Mouse (Mus musculus) macrophage (primary cell): ENCODE data around the gene Mier1. TPM values are rescaled to one million over a fixed set of nuclear protein-coding genes. Genes with fewer than 3 reads are reported as not detected.

Experiments
- H3K27ac ChIP-seq: fragments of 350-480 bp; formaldehyde crosslinking; 2 replicates; pipeline ENCODE4 v1.9.0; 2021
- H3K36me3 ChIP-seq: fragments of 350-480 bp; formaldehyde crosslinking; 2 replicates; pipeline ENCODE4 v1.9.0; 2021; ENCODE audit errors: inconsistent target
- H3K4me3 ChIP-seq: fragments of 350-480 bp; formaldehyde crosslinking; 2 replicates; pipeline ENCODE4 v1.9.0; 2021; ENCODE audit errors: inconsistent target
- H3K79me2 ChIP-seq: fragments of 350-480 bp; formaldehyde crosslinking; 2 replicates; pipeline ENCODE4 v1.9.0; 2021; ENCODE audit errors: inconsistent target
- WGBS: methylation state at CpG from one replicate; pipeline ENCODE4 v1.1.7; 2026; ENCODE audit warnings: inconsistent platforms; ENCODE audit not compliant: missing documents; 5-methylcytosine and 5-hydroxymethylcytosine counted together
- polyA plus RNA-seq: library from polyadenylated mRNA; stranded (reverse); fragments of 250-400 nt; gene quantifications from 3 replicates; pipeline ENCODE4 v1.2.4, GENCODE M21; 2018; ENCODE audit warnings: inconsistent platforms

The Mier1 gene
- polyA plus RNA-seq, 1 experiment from 2014 or later, result 27.8 TPM

DNA sequence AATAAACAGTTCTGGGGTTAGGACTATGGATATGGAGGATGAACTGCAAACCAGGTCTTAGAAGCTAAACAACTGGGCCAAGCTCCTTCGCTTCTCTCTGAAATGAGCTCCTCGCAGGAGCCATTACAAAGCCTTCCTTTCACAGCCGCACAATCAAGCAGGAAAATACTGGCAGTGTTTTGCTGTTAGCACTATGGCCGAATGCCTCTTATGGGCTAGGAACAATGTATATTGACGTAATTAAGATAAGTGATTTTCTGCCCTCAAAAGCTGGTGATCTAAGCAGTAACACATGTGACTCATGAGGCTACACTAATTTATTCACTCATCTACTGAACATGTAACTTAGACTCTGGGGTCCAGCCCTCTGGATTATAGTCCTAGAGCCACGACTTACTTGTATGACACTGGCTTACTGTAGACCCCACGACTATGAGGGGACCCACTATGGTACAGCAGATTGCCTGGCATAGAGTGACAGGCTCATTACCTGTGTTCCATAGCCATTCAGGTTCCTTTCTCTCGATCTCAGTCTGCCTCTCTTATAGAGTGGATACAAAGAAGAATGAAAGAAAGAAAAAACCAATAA, 66.2 kb downstream of the Mier1 start:
- H3K4me3 ChIP-seq, result no peak overlapping the region
- no peaks in the 10 kb centered on the region for H3K36me3 ChIP-seq
- 95% methylated on average over 8 of the region's 8 CpGs for WGBS
- H3K79me2 ChIP-seq, result no peaks in the 10 kb centered on the region
- no peak overlapping the region for H3K27ac ChIP-seq

GRCm38 (mm10) chr4:103188786-103189640, 74.8 kb downstream of the Mier1 start:
- Histone ChIP-seq H3K4me3 (no peak overlapping the region), H3K27ac (no peak overlapping the region), H3K36me3 (no peaks in the 10 kb centered on the region), H3K79me2 (no peaks in the 10 kb centered on the region)
- 92% methylated on average over 8 of the region's 8 CpGs for WGBS

GRCm38 (mm10) chr4:103192421-103192820, 78.2 kb downstream of the Mier1 start:
- Histone ChIP-seq H3K79me2 (no peaks in the 10 kb centered on the region), H3K27ac (no peak overlapping the region), H3K36me3 (no peaks in the 10 kb centered on the region), H3K4me3 (no peak overlapping the region)
- 85% methylated on average over 2 of the region's 2 CpGs for WGBS

GRCm38 (mm10) chr4:103197401-103197800, 83.2 kb downstream of the Mier1 start:
- H3K4me3 ChIP-seq, result no peak overlapping the region
- H3K27ac ChIP-seq, result no peak overlapping the region
- no peaks in the 10 kb centered on the region for H3K36me3 ChIP-seq
- 89% methylated on average over 8 of the region's 8 CpGs for WGBS
- no peaks in the 10 kb centered on the region for H3K79me2 ChIP-seq

DNA sequence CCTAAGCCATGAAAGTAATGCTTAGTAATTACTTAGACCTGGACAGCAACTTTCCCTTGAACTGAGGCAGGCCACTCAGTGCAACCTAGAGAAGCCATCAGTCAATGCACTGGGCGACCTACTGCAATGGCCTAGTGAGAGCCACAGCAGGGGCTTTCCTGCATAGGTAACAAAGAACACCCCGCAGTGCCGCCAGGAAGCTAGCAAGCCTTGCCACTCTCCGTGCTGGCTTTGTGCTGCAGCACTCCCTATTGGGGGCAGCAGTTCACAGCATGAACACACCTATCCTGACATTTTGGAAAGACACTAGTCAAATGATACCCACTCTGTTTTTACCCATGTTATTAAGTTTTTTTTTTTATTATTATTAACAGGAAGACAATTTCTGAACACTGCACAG, 84.9 kb downstream of the Mier1 start:
- Histone ChIP-seq H3K27ac (no peak overlapping the region), H3K79me2 (no peaks in the 10 kb centered on the region), H3K36me3 (no peaks in the 10 kb centered on the region), H3K4me3 (no peak overlapping the region)
- WGBS, result 88% methylated on average over 4 of the region's 4 CpGs

GRCm38 (mm10) chr4:103200046-103200445, 85.9 kb downstream of the Mier1 start:
- no peak overlapping the region for H3K27ac ChIP-seq
- H3K36me3 ChIP-seq, result no peaks in the 10 kb centered on the region
- no peaks in the 10 kb centered on the region for H3K79me2 ChIP-seq
- 93% methylated on average over 1 of the region's 1 CpGs for WGBS
- H3K4me3 ChIP-seq, result no peak overlapping the region

GRCm38 (mm10) chr4:103203646-103204045, 89.5 kb downstream of the Mier1 start:
- Histone ChIP-seq H3K4me3 (no peak overlapping the region), H3K36me3 (no peaks in the 10 kb centered on the region), H3K27ac (no peak overlapping the region), H3K79me2 (no peaks in the 10 kb centered on the region)
- 100% methylated on average over 2 of the region's 2 CpGs for WGBS

DNA sequence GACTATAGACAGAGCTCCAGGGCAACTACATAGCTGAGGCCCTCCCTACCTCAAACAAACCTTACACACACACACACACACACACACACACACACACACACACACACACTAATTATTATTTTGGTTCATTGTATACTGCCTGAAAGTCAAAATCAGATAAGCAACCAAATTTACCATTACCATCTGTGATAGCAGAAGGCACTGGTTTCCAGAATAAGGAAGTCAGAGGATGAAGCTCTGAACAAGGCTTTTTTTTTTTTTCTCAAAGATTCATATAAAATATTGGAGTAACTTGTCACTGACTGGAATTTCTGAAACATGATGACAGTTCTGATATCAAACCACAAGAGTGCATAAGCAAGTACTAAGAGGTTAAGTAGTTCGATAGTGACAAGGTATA, 94.4 kb downstream of the Mier1 start:
- Histone ChIP-seq H3K4me3 (no peak overlapping the region), H3K36me3 (peaks cover 4% of the 10 kb centered on the region; the same call in 1 of the 2 replicates), H3K79me2 (no peaks in the 10 kb centered on the region), H3K27ac (no peak overlapping the region)
- 56% methylated on average over 1 of the region's 1 CpGs for WGBS

GRCm38 (mm10) chr4:103213859-103214497, 99.8 kb downstream of the Mier1 start:
- Histone ChIP-seq H3K79me2 (no peaks in the 10 kb centered on the region), H3K36me3 (peaks cover 4% of the 10 kb centered on the region; the same call in 1 of the 2 replicates), H3K27ac (no peak overlapping the region), H3K4me3 (peak overlapping the region; percentile 32)
- 13% methylated on average over 30 of the region's 30 CpGs for WGBS

DNA sequence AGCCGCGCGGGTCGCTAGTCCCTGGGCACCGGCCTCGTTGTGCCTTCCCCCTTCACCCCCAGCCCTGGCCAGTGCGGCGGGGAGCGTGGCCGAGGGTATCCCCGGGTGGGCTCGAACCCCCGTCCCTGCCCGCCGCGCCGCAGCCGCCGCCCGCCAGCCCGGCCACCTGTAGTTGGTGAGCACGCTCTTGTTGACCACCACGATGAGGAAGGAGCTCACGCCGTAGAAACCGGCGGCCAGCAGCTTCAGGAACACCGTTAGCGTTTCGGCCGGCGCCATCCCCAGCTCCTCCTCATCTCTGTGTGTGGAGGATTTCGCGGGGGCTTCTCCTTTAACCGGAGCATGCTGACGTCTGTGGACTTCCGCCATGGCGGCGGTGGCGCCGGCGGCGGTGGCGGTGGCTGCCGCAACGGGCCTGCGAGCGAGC, 100.3 kb downstream of the Mier1 start:
- Histone ChIP-seq H3K4me3 (peak overlapping the region; percentile 32; the same call in 1 of the 2 replicates), H3K27ac (no peak overlapping the region), H3K36me3 (peaks cover 4% of the 10 kb centered on the region; the same call in 1 of the 2 replicates), H3K79me2 (no peaks in the 10 kb centered on the region)
- WGBS, result 0% methylated on average over 33 of the region's 48 CpGs

Other genes starting within 250 kb of the Mier1 start
- gene Tctex1d1, start 135.8 kb upstream of the Mier1 start, polyA plus RNA-seq, result not detected in 3 replicates
- not detected in 3 replicates for gene Insl5, start 87.5 kb upstream of the Mier1 start, polyA plus RNA-seq
- 0.31 to 0.56 TPM (median 0.40 TPM) in 3 replicates for gene Wdr78, start 165 bp downstream of the Mier1 start, polyA plus RNA-seq
- gene Slc35d1, start 100.8 kb downstream of the Mier1 start, polyA plus RNA-seq, result 4.3 to 8.3 TPM (median 5.8 TPM) in 3 replicates
- not detected in 3 replicates for gene 4921539E11Rik, start 176.5 kb downstream of the Mier1 start, polyA plus RNA-seq
- gene Oma1, start 199.4 kb downstream of the Mier1 start, polyA plus RNA-seq, result 17.3 to 19.0 TPM (median 18.0 TPM) in 3 replicates